Mouse (Mus musculus) heart, postnatal 36 days (tissue): ENCODE results near the gene Extl1. TPM values are rescaled to one million over a fixed set of nuclear protein-coding genes. Genes with fewer than 3 reads are reported as not detected.

Experiments used
- DNase-seq, 2 experiments: peaks; one replicate each; pipeline ENCODE4 v3.0.0; 2021 to 2022
- intact Hi-C: fragments of 180-260 bp; cut with DNase I; formaldehyde crosslinking; loops from one replicate; pipeline ENCODE4 v1.15.1; 2025
- total RNA-seq, 2 experiments: library from RNA; stranded (reverse); gene quantifications; 2 replicates each; pipeline ENCODE4 v1.2.3; 2021

Extl1 gene
- total RNA-seq, 2 experiments from 2014 or later = 17.3 to 20.0 TPM

DNA sequence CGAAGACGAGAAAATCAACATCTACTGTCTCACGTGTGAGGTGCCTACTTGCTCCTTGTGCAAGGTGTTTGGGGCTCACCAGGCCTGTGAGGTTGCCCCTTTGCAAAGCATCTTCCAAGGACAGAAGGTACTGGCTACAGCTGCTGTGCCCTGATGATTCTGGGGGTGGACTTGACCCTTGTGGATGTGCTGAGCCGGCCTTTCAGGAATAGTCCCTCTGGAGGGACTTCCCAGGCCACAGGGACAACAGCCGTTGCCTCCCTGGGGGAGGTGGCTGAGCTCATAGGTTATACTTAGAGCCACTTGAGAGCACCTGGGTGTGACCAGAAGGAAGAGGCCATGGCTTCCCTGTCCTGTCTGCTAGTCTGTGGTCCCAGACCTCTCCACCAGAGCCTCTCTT lies 64.0 kb downstream of the Extl1 start:
- no peak for DNase-seq
- intact Hi-C loops = no loop called here

DNA sequence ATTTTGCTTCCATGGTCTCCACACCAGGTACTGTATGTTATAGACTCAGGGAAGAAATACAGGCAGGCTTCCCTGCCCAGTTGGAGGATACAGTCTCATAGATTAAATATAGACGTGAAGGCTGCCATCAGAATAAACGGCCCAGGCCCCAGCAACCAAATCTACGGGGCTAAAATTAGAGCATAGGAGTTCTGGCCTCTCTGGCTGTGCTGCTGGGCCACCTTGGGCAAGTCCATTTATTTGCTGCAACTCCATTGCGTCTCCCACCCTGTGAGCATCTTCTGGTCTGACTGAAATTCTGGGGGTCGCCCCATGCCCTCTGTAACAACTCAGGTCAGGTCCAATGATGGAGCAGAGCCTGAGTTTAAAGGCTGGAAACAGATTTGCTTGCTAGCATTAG lies 64.6 kb downstream of the Extl1 start:
- DNase-seq = no peak
- intact Hi-C loops = no loop called here

DNA sequence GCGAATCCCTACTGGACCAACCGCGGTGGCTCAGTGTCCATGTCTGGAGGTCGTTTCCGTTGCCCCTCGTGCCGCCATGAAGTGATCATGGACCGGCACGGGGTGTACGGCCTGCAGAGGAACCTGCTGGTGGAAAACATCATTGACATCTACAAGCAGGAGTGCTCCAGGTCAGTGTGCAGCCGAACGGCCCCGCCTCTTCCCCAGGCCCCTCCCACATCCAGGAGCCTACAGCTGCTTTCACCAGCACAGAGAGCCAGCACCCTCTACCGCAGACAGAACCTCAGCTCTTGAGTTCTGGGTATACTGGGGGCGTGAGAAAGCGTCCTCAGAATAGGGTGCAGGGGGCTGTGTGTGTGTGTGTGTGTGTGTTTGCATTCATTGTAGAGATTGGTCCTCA lies 67.3 kb downstream of the Extl1 start:
- intact Hi-C loops = no loop called here
- DNase-seq = no peak

DNA sequence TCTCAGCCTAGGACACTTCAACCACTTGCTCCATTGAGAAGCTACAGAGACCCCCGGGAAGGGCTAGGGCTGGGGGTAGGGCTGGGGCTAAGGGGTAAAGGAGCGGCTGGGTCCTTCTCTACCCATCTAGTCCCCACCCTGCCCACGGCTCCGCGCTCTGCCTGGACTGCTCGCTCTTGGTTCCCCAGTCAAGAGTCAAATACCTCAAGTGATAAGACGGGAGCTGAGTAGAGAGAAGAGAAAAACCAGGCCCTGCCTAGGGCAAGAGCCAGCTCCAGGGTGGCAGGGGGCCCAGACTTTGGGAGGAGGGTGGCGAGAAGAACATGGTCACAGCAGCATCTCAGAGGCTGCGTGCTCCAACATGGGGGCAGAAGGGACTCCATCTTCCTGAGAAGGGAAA lies 68.2 kb downstream of the Extl1 start:
- intact Hi-C loops = loop anchor here (2.0 kb wide), 2 partner anchors 15 to 41 kb away; no protein-coding TSS in a partner anchor
- no peak for DNase-seq

DNA sequence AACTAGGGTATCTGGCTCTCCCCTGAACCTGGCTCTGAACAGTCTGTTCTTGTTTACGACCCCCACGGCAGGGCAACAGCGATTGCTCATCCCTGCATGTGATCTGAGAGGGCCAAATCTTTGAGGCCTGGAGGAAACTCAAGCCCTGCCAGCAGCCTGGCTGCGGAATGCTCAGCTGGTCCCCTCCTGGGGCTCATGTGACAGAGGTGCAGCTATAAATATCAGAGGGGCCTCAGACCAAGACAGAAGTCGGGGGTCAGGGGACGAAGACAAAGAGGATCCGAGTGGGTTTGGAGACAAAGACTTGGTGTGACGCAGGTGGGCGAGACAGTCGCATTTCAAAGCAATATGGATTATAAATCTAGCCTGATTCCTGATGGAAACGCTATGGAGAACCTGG lies 68.8 kb downstream of the Extl1 start, which contains the start of gene Trim63:
TSS of gene Trim63 (plus strand) at position 245 of the 400 bp plus-strand sequence.
- intact Hi-C loops = loop anchor here (2.0 kb wide), 2 partner anchors 14 to 42 kb away; no protein-coding TSS in a partner anchor
- DNase-seq = peak; percentile 53 to 66

DNA sequence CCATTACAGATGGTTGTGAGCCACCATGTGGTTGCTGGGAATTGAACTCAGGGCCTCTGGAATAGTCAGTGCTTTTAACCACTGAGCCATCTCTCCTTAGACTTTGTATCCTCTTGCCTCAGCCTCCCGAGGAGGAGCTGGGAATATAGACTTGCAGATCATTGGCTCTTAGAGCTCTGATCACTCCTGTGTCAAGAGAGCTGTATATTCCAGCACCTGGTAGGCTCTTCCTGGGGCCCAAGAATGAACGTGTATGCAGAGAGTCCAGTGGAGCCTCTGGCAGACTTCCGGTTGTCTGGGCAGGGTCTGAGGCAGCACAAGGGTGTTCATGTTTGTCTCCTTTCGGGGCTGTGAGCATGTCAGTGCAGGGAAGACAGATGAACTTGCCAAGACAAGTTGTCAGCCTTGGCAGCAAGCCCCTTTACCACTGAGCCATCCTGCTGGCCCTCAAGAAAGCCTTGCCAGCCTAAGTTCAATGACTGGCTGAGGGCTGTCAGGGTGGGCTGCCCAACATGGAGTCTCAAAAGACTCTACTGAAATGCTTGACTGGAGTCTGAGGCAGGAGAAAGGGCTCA lies 69.5 kb downstream of the Extl1 start:
- intact Hi-C loops = loop anchor here (2.0 kb wide), 2 partner anchors 13 to 43 kb away; no protein-coding TSS in a partner anchor
- no peak for DNase-seq

DNA sequence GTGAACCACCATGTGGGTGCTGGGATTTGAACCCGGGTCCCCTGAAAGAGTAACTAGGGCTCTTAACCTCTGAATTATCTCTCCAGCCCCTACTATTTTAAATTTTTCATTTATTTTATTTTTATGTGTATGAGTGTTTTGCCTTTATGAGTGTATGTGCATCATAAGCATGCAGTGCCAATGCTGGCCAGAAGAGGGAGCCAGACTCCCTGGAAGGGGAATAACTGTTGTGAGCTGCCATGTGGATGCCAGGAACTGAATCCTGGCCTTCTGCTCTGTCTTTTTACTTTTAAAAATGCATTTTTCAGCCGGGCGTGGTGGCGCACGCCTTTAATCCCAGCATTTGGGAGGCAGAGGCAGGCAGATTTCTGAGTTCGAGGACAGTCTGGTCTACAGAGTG lies 70.7 kb downstream of the Extl1 start:
- DNase-seq = no peak
- intact Hi-C loops = no loop called here

DNA sequence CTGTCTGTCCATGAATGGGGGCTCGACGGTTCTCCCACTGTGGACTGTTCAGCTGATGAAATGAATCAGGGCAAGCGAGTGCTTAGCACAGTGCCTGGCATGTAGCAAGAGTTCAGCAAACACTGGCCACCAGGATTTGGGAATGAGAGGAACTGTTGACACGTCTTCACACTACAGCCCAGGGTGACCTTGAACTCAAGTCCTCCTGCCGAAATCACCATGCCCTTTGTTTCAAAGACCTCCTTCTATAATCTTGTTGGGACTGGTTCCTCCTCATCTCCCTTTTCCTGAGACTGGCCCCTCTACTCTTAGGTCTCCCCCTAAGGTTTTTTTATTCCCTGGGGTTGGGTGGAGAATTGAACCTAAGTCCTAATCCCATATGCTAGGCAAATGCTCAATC lies 71.3 kb downstream of the Extl1 start:
- intact Hi-C loops = no loop called here

DNA sequence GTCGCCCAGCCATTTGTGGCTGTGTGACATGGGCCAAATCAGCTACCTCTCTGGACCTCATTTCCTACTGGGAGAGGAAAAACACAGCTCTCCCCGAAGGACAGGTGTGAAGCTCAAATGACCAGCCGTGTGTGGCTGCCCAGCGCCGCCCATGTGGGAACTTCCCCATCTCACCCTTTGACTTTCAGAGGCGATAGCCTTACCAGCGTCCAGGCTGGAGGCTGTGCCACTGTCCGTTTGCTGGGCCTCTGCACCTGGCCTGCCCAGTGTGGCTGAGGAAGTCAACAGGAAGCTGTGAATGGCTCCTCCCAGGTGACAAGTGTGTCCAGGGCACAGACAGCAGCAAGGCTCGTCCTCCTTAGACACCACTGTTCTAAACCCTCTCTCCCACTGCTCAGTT lies 71.9 kb downstream of the Extl1 start:
- DNase-seq = no peak
- intact Hi-C loops = no loop called here

More for the DNA sequence above, 71.3 kb downstream of the Extl1 start:
- no peak for DNase-seq

DNA sequence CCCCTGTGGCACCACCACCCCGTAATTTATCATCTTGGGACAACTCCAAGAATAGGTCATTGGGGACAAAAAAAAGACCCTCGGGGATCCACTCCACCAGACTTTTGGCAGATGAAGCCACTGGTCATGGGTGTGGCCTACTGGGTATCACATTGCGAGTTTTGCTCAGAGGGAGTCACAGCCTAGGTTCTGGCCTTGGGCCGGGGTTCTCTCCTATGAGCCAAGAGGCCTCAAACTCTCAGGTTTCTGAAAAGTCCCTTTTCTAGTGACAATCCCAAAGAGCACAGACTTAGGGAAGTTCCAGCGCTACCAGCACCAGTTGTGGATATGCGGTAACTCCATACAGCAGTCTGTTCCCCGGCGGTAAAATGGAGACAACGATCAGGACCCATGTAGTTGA lies 73.0 kb downstream of the Extl1 start:
- no peak for DNase-seq
- intact Hi-C loops = no loop called here

DNA sequence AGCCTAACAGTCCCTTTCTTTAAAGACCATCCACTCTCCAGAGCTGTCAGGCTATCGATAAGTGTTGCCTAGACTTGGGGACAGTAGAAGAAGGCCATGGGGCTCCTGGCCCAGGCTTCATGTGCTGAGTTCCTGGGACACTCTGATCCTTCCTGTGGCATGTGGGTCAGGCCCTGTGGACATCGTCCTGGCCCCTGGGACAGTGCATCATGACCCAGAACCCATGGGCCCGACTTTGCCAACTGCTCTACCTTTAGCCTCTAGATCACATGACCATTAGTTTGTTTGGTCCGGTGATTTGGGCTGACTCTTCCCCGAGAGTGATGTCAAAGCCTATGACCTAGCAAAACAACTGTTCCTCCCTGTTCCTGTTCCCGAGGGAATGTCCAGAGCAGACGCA lies 73.5 kb downstream of the Extl1 start:
- intact Hi-C loops = no loop called here
- DNase-seq = no peak

DNA sequence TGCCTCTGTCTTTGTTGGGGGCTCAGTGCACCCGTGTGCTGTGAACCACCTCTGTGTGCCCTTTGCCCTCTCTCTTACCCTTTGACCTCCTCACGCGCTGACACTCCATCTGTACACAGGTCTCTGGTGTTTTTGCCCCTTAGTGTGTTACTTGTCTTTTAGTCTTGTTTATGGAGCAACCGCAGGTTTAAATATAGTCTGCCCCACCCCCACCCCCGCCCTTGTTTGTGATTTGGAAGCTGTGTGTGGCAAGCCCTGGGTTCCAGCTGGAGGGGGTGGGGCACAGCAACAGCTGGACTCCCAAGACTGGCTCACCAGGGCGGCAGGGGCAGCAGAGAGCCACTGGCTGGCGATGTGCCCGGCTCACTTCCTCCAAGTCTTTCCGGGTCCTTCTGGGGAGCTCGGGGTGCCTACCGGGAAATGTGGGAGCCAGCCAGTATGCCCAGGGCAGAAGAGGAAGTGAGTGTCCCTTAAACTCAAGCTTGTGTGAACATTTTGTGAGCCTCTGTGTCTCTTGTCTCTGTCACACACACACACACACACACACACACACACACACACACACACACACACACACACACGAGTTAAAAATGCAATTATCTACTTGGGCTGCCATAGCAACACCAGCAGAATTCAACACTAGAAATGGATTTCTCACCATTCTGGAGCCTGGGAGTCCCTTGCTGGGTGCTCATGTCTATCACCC lies 76.1 kb downstream of the Extl1 start:
- intact Hi-C loops = no loop called here
- peak; percentile 73 to 74 for DNase-seq

DNA sequence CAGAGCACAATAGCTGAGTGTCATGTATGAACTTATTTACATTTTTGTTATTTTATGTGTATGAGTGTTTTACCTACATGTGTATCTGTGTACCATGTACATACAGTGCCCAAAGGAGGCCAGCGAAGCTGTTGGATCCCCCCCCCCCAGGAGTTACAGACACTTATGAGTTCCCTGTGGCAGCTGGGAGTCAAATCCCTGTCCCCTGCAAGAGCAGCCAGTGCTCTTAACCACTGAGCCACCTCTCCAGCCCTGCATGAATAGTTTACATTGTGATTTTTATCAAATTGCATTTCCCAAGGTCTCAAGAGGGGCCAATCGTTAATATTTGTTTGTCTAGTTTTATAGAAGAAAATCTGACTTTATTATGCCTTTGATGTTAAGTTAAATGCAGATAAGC lies 76.7 kb downstream of the Extl1 start:
- DNase-seq = no peak
- intact Hi-C loops = no loop called here

Other genes with a start within 250 kb of the Extl1 start
- 10 to 100 TPM; 49.1 to 50.9 TPM for gene Cep85, start 196.7 kb downstream of the Extl1 start, total RNA-seq
- gene Gm7534, start 180.8 kb downstream of the Extl1 start, total RNA-seq = not detected
- not detected for gene Catsper4, start 156.5 kb downstream of the Extl1 start, total RNA-seq
- 1 to 10 TPM; 4.7 to 5.5 TPM for gene Cnksr1, start 145.5 kb downstream of the Extl1 start, total RNA-seq
- not detected for gene E130218I03Rik, start 140.2 kb downstream of the Extl1 start, total RNA-seq
- 1 to 10 TPM; 2.6 to 3.7 TPM for gene Zfp593, start 138.3 kb downstream of the Extl1 start, total RNA-seq
- gene Gm30191, start 136.9 kb downstream of the Extl1 start, total RNA-seq = not detected
- gene Grrp1, start 129.7 kb downstream of the Extl1 start, total RNA-seq = 1 to 10 TPM; 6.1 to 9.5 TPM
- gene Pdik1l, start 96.0 kb downstream of the Extl1 start, total RNA-seq = 1 to 10 TPM; 7.9 to 8.2 TPM
- gene Trim63, start 68.7 kb downstream of the Extl1 start, total RNA-seq = 100 to 1,000 TPM; 234 to 314 TPM
- gene Slc30a2, start 40.7 kb downstream of the Extl1 start, total RNA-seq = under 1 TPM; 0.35 to 0.50 TPM
- gene Pafah2, start 12.5 kb upstream of the Extl1 start, total RNA-seq = 1 to 10 TPM; 6.8 to 8.0 TPM
- gene Stmn1, start 84.5 kb upstream of the Extl1 start, total RNA-seq = 10 to 100 TPM; 28.4 to 28.9 TPM
- gene Paqr7, start 112.8 kb upstream of the Extl1 start, total RNA-seq = 10 to 100 TPM; 19.0 to 24.0 TPM
- gene Aunip, start 127.1 kb upstream of the Extl1 start, total RNA-seq = under 1 TPM in 1 of 2 experiments, not detected in 1; 0.22 TPM
- 100 to 1,000 TPM; 178 to 188 TPM for gene Mtfr1l, start 151.5 kb upstream of the Extl1 start, total RNA-seq
- gene Selenon, start 168.3 kb upstream of the Extl1 start, total RNA-seq = 10 to 100 TPM; 19.8 to 21.1 TPM